16 mouse cellular contexts compared by ENCODE assay signal in the genomic region with DNA sequence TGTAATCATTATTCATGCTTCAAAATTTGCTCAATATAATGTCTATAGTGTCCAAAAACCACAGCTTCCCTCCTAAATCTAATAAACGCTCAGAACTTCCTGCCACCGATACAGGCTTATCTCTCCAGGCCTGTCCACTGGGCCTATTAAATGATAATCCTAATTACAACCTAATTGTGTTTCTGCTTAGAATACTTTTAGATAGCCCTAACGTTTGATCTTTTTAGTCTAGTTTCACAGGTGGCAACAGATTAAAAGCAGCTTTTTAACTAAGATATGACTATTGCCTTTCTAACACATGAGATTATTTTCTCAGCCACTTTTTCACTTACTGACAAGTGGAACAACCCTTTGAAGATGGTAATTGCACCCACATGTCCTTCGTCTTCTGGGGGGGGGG.
"Had no signal": no experiment of that assay in that cellular context is flagged by ENCODE, and none has a peak within 500 bp of the region (broad histone marks: within the 10 kb centered on the region; RNA-seq: fewer than 3 reads in every experiment).

No protein-coding gene starts in this region.

- H3K4me2 ChIP-seq: lung, embryonic 15.5 days; midbrain, embryonic 11.5 days; midbrain, embryonic 13.5 days; midbrain, embryonic 15.5 days; neural tube, embryonic 12.5 days; stomach, embryonic 15.5 days had no signal

- H3K36me3 ChIP-seq: lung, embryonic 15.5 days; midbrain, embryonic 13.5 days; midbrain, embryonic 15.5 days; neural tube, embryonic 12.5 days; stomach, embryonic 15.5 days had no signal

- H3K9me3 ChIP-seq: lung, embryonic 15.5 days; midbrain, embryonic 13.5 days; midbrain, embryonic 15.5 days; neural tube, embryonic 12.5 days; stomach, embryonic 15.5 days had no signal

- H3K9ac ChIP-seq: lung, embryonic 15.5 days; midbrain, embryonic 13.5 days; midbrain, embryonic 15.5 days; neural tube, embryonic 12.5 days; stomach, embryonic 15.5 days had no signal

- H3K4me3 ChIP-seq: lung, embryonic 15.5 days; midbrain, embryonic 13.5 days; midbrain, embryonic 15.5 days; neural tube, embryonic 12.5 days; stomach, embryonic 15.5 days had no signal

- ATAC-seq: lung, postnatal 0 days; midbrain, embryonic 13.5 days; midbrain, embryonic 15.5 days had no signal

- H3K27me3 ChIP-seq: lung, embryonic 15.5 days; midbrain, embryonic 13.5 days; midbrain, embryonic 15.5 days; stomach, embryonic 15.5 days had no signal

- DNase-seq: lung, adult 2 months; lung, postnatal 14 days; lung, postnatal 36 days; right cerebral cortex, postnatal 14 days; thymus, adult 2 months; thymus, postnatal 25 days; thymus, postnatal 4 days had no signal

- H3K27ac ChIP-seq: lung, embryonic 15.5 days; macrophage; midbrain, embryonic 13.5 days; midbrain, embryonic 15.5 days; neural tube, embryonic 12.5 days; stomach, embryonic 15.5 days; stomach, postnatal 0 days had no signal

- H3K4me1 ChIP-seq: lung, embryonic 15.5 days; midbrain, embryonic 13.5 days; midbrain, embryonic 15.5 days; neural tube, embryonic 12.5 days; stomach, embryonic 15.5 days had no signal
